Mouse (Mus musculus): ENCODE data around the gene Dydc1.
"Not testable (repeated sequence)": the region's sequence is repeated elsewhere in the genome, so short reads cannot be mapped to it uniquely, and the experiment has no call there.

Dydc1 gene

DNA sequence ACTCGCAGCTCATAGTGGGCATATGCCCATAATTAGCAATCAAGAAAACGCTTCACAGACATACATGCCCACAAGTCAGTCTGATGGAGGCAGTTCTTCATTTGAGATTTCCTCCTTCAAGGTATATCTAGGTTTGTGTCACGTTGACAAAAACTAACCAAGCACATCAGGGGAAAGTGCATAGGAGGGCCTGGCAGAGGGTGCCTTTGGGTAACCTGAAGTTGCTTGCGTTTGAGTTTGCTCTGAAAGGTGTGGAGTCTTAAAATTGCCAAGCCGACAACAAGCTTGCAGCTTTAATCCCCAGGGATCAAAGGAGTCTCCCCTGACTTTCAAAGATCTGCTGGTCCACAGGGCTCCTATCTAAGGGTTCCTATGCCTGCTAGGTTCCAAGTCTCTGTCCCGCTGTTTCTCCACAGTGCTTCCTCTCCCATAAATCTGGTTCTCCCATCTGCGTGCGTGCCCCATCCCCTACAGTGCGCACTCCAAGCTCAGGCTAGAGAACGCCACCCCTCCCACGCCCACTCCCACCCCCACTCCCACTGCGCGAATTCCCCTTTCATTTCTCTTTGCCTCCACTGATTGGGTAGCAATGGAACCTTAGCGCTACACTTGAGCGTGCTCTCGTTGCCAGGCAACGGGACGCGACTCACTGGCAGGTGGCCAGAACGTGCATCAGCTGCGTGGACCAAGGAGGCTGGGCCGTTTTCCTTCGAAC lies at the start of gene Dydc1:
Dydc1 (plus strand) TSS at position 683 of the 715 bp plus-strand sequence.
- in situ Hi-C loops (cut with MboI, MseI): no loop called here

DNA sequence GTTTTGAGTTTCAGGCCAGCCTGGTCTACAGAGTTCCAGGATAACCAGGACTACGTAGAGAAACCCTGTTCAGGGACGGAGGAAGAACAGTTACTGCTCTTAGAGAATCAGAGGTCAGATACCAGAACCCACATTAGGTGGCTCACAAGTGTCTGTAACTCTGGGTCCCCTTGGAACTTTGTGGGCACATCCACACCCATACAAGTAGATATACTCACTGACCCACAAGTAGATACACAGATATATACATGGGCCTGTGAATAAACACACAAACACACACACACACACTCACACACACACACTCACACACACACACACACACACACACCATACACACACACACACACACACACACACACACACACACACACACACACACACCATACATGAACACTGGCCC lies 47.6 kb upstream of the Dydc1 start:
- in situ Hi-C loops (cut with MboI, MseI): loop anchor here (5.0 kb wide), 1 partner anchor 48 kb away; no protein-coding TSS in a partner anchor

DNA sequence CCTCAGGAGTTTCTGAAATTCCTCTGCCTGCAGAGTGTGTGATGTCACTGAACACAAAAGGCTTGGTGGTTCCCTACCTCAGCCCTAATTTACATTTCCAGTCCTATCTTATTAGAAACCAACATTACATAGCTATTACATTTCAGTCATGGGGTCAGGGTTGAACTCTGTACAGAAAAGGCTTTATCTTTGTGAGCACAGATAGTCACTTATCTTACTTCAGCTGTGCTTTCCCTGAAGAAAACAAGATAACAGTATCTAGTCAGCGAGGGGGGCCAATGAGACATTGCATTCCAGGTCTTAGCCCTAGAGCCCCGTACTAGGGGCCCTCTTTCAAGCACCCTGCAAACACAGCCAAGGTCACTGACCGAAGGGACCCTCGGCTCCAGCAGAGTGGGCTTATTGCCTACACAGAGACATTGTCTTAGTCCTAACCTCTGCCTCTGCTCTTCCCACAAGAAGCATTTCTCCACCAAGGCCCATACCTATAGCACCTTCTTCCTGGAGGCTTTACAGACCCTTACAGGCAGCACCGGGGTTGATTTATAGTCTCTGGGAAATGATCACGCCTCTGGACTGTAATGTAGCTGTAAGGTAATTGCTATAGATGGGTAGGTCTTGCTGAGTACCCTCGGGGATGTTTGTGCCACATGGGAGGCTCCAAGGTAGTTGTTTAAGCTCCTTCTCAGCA lies 47.0 kb upstream of the Dydc1 start:
- in situ Hi-C loops (cut with MboI, MseI): loop anchor here (5.0 kb wide), 1 partner anchor 48 kb away; no protein-coding TSS in a partner anchor

DNA sequence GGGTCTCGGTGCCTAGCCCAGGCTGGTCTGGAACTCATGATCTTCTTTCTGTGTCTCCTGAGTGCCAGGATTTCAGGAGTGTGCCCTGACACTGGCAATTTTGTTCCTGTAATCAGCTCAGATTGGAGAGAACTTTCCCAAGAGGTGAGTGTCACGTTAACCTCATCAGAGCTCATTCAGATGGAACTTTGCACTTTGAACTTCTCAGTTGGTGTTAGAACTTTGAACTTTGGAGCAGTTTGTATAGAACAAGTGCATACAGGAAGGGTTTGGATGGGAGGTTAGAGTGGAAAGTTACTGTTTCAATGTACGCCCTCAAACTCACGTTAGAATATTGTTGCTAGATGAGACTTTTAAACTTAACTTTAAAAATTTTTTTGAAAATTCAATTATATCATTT lies 43.4 kb upstream of the Dydc1 start:
- in situ Hi-C loops (cut with MboI, MseI): loop anchor here (5.0 kb wide), 1 partner anchor 52 kb away; no protein-coding TSS in a partner anchor

DNA sequence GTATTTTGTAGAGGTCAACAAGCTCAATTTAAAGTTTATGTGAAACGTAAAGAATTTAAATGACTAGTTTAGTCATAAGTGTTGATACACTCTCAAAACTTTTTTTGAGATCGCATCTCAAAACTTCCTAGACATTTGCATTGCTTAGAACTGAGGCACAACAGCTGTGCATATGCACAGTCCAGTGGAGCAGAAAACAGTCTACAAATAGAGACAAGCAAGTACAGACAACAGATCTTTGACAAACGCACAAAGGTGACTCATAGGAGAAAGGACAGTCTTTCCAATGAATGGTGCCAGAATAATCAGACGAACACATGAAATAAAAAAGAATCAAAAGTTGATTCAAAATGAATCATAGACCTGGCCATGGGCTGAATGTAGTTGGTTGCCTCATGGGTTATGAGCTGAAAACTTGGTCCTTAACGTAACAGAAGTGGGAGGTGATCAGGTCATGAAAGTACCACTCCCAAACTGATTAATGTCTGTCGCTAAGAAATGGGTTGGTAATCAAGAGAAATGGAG lies 41.7 kb upstream of the Dydc1 start:
- in situ Hi-C loops (cut with MboI, MseI): loop anchor here (5.0 kb wide), 1 partner anchor 109 kb away; no protein-coding TSS in a partner anchor

DNA sequence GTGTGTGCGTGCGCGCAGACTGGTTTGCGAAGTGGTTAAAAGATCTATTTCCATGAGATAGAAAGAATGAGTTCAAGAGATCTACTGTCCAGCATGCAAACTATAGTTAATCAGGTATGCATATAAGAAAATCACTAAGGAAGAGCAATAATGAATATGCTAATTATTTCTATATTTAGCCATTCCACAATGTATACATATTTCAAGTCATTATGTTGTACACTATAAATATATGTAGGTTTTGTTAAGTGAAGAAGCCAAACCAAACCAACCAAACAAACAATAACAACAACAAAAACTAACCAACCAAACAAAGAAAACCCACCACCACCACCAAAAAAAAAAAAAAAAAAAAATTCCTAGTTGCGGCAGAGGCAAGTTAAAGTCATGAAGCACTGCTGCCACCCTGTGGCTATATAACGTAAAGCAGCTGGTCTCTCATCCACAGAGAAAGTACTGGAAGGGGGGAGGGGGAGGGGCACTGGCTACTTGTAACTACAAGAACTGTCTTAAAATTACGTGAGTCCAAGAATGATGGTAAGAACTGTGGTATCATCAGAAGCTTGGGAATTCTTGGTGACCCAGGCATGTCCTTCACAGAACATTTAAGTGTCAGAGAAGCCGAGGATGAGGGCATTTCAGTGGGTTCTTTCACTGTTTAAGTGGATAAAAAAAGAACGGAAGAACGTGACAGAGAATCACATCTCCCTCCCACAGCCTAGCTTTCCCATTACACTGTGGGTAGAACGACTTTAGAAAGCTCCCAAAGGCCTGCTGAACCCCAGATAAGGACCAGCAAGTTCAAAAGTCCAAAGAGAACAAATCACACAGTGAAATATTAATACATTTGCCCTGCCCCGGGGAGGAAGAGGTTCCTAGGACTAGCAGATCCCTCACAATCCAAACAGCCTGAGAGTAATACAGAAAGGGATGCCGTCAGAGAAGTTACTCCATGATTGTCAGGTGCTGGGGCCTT lies 39.3 kb upstream of the Dydc1 start:
- in situ Hi-C loops (cut with MboI, MseI): loop anchor here (5.0 kb wide), 1 partner anchor 111 kb away; no protein-coding TSS in a partner anchor

DNA sequence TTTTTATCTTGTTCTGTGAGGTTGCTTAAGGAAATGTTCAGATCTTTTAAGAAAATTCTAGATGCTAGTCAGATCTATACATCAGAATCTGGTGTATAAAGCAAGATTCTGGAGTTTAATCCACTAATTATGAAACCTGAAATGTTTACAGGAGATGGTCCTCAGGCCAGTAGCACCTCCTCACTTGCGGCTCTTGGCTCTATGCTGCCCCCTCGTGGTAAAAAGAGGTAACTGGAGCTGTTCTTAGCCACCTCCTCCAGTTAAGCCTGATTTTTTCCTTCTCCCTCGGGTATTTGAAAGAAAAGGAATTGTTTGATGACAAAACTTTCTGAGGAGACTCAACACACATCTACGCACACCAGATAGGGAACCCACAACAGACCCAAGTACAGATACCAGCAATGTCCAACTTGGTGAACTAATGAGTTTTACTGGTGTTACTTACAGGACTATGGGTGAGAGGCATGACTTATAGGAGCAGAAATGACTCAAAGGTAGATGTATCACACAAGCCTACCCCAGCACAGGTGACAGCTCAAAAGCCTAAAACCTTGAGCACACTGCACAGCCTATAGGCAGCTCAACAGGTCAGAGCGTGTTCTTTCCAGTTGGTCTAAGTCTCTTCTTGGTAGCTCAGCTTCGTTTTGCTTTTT lies 37.4 kb upstream of the Dydc1 start:
- in situ Hi-C loops (cut with MboI, MseI): no loop called here

DNA sequence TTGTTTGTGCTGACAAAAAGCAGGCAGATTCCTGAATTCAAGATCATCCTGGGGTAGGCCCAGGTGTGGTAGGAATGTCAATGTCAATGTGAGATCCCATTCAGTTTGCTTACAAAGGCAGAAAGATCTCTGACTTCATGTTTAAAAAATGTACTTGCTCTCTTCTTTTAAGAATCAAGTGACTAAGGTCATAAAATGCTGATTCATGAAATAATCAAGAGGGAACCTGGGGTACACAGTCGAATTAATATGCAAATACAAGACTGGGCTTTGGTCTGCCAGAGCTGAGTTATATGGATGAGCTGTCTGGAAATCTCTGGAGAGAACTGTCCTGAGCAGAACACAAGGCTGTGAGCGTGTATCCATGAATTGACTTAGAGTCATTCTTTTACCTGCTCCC lies 25.3 kb upstream of the Dydc1 start:
- in situ Hi-C loops (cut with MboI, MseI): no loop called here

DNA sequence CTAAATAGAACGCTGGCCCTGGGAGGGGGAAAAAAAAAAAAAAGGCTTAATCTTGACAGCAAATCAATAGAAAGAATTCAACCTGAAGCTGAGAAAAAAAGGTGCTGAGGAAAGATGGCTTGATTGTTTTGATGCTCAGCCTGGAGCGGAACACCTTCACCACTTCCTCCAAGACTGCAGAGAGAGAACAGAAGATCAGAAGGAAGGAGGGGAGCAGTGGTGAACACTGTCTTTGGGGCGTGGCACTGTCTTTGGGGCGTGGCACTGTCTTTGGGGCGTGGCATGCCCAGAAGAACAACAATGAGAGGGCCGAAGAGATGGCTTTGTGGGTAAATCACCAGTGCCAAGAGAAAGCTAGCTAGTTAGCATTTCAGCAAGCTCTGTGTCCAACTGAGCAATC lies 22.2 kb upstream of the Dydc1 start:
- in situ Hi-C loops (cut with MboI, MseI): no loop called here

DNA sequence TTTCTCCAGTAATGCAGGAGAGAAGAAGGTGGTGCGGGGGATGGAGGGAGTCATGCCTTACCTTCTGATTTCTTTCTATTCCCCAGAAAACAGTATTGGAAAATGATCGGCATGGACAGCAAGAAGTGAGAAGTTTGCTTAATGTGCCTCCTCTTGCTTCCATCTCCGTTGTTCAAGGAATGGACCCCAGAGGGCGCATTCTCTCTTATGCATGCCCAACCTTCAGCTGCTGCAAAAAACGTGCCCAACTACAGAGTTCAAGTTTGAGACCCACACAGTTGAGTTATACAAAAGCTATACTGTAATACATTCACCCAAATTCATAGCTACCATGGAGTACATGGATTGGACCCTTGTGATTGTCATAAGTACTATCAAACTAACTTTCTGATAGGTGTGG lies 20.2 kb upstream of the Dydc1 start:
- in situ Hi-C loops (cut with MboI, MseI): no loop called here

DNA sequence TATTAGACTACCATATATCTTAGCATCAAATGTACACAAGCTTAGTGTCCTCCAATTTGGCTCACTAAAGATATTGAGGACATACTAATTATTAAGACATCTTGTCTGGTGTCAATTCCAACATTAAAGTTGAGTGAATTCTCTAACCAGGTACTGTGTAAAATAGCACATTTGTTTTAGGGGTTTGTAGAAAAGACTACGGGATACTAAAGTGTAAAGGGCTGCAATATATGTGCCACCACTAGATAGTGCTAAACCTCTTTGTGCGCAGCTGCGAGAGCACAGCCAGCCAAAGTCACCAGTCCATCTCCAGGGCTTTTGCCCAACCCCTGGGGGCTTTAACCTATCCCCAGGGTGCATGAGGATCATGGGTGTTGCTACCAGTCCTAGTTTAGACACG lies 19.5 kb upstream of the Dydc1 start:
- in situ Hi-C loops (cut with MboI, MseI): not testable (repeated sequence)

DNA sequence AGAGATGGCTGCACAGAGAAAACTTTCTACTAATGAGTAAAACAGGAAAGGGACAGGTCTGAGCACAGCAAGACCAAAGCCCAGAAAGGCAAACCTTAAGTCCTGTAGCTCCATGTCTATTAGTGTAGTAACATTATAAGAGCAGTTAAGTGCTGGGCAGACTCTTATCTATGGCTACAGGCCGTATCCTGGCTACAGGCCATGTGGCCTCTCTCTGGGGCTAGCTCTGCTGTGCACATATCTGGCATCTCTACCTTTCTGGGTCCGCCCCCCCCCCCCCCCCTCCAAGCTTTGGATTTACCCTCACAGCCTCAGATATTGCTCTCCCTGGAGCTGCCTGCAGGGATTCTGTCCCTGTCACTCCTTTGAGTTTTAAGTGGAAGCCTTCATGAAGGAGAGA lies 7.5 kb upstream of the Dydc1 start:
- in situ Hi-C loops (cut with MboI, MseI): no loop called here

DNA sequence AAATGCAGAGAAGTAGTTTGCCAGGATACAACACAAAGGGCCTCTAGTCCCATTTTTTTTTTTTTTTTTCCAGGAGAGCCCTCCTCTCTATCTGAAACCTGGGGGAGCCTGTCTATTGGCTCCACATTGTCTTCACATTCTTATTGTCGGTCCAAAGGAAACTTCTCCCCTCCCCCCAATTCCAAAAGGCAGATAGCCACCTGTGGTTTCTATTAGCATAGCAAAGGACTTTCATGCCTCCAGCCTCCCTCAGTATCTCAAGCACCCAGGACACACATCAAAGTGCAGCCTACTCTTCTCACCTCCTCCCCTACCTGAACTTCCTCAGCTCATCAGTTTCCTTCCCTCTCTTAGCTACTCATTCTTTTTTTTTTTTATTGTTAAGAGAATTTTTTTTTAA lies 6.3 kb upstream of the Dydc1 start:
- in situ Hi-C loops (cut with MboI, MseI): no loop called here

DNA sequence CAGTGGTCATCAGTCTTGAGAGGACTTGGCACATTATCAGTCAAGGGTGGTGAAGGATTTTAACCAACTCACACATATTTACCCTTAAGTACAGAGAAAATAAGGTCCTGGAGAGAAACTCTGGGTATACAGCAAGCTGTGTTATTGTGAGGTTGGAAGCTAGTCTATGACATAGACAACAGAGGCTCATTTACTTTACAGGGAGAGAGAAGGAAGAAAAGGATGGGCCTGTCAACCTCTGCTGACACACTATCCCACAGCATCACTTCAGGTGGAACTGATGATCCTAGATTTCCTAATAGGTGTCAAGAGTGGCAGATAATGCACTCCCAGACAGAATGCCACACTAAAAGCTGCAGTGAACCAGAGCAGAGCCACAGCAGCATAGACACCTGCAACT lies 3.6 kb upstream of the Dydc1 start, which contains the start of gene Dydc2:
Dydc2 (minus strand) TSS at position 101 of the 400 bp plus-strand sequence.
- in situ Hi-C loops (cut with MboI, MseI): no loop called here

DNA sequence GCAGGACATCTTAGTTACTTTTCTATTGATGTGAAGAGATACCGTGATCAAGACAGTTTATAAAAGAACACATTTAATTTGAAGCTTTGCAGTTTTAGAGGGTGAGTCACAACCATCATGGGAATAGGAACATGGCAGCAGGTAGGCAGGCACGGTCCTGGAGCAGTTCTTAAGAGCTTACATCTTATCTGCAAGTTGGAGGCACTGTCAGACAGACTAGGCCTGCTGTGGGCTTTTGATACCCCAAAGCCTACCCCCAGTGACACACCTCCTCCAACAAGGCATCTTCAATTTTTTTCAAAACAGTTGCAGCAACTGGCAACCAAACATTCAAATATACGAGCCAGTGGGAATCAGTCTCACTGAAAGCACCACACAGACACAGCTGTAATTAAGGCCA lies 2.4 kb upstream of the Dydc1 start:
- in situ Hi-C loops (cut with MboI, MseI): no loop called here

DNA sequence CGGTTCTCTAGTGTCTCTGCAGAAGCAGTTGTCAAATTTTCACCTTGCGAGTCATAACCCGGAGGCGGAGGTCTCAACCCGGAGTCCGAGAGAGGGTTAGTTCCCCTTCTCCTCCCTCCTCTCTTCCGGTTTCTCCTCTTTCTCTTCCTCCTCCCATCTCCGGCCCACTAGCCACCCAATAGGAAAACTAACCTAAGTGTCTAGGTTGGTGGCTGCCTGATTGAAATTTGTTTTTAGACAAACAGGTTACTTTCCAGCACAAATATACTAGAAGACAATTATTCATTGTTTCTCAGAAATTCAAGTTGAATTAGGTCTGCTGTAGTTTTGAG lies 199 bp downstream of the Dydc1 start:
- in situ Hi-C loops (cut with MboI, MseI): no loop called here

DNA sequence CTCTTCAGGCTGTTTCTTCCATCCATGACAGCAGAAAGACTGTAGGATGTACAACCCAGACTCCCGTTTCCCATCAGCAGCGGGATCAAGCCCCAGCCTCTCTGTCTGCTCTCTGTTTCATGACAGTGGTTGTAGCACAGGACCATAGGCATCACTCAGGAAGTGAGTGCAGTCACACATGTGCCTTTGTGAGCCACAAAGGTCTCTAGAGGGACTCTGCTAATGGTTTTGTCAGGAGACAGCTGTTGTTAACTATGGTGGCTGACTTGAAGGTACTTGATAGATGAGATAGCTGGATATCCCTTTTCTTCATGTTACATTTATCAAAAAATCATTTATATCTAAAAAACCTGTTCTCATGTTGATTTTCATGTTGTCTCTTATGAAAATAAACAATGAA lies 9.7 kb downstream of the Dydc1 start:
- in situ Hi-C loops (cut with MboI, MseI): no loop called here

DNA sequence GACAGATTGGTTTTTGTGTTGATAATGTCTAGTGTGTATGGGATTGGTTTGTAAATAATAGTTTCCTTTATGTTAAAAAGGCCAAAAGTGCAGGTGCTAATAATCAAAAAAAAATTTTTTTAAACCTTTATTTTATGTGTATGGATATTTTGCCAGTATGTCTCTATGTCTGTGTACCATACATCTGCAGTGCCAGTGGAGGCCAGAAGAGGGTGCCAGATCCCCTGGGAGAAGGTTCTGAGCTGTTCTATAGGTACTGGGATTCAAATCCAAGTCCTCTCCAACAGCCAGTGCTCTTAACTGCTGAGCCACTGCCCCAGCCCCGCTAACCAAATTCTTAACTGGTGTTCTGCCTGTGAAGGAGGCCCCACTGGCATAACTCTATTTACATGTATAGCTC lies 14.8 kb downstream of the Dydc1 start:
- in situ Hi-C loops (cut with MboI, MseI): no loop called here

DNA sequence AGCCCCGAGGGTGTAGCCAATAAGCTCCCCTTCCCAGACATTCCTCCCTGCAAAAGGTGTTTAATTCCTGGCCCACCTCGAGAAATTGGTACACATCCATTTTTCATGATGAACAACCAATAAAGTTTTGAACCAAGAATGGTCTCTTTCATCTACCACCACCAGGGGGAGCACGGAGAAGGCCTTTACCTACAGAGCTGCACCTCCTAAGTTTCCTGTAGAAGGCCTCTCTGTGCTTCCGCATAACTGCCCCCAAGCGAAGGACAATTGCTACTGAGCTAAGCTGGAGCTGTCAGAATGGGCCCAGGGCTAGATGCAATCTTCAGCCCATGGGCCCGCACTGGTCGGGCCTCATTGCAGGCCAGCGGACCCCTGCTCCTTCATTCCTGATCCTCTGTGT lies 18.1 kb downstream of the Dydc1 start:
- in situ Hi-C loops (cut with MboI, MseI): no loop called here

DNA sequence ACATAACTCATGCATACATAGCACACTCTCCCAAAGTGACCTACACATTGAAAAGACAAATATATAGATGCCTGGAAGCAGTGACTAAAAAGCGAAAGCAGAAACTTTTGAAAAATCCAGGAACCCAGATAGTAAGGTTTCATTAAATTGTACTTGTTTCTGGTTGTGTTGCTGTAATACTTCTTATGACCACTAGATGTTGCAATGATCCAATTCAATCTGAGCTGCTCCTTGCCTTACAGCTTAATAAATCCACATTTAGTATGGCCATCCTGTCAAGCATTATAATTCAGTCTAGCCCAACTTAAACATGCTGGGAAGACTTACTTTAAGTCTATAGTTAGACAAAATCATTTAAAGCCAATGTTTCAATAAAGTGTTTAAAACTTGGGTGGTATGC lies 21.4 kb downstream of the Dydc1 start:
- in situ Hi-C loops (cut with MboI, MseI): no loop called here

DNA sequence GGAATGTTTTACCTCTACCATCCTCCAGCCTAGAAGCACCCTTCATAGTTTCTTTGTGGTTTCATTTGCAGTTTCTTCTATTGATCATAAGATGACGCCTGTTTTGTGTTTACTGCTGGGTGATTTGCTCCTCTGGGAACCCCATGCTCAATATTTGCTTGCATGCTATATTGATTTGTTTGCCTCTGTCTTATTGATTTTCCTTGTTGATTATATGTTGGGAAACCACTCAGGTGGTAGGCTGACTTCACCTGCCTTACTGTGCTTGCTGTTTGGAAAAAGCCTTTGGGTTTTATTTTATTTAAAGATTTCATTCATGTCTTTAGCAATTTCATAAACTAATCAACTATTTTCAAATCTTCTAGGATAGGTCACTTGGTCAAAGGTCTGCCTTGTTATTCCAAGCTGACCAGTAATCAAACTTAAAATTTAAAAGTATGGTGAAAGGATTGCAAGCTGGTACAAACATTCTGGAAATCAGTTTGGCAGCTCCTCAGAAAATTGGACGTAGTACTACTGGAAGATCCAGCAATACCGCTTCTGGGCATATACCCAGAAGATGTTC lies 23.7 kb downstream of the Dydc1 start:
- in situ Hi-C loops (cut with MboI, MseI): no loop called here

Measured in T-helper 2 cell (primary cell).